18 mouse cellular contexts compared by ENCODE assay signal in genomic region chr7:122701751-122702150, GRCm38 (mm10). TPM values are rescaled to one million over a fixed set of nuclear protein-coding genes. Genes with fewer than 3 reads are reported as not detected.
DNase-seq lines count a peak whose midpoint lies in the region; ATAC-seq and TF ChIP-seq lines count a peak whose summit lies in the region.
"Had no signal": no experiment of that assay in that cellular context is flagged by ENCODE, and none has a peak within 500 bp of the region (broad histone marks: within the 10 kb centered on the region; RNA-seq: fewer than 3 reads in every experiment).

No protein-coding gene starts in this region.

- H3K4me2 ChIP-seq in forebrain, postnatal 0 days (ENCODE audit: low read depth): no peak overlapping the region
- H3K4me2 ChIP-seq in forebrain, embryonic 12.5 days: no peak overlapping the region
- H3K4me2 ChIP-seq in midbrain, postnatal 0 days (ENCODE audit: low read depth, low read length, poor library complexity, severe bottlenecking): no peak overlapping the region
- H3K4me2 ChIP-seq: embryonic facial prominence, embryonic 12.5 days; heart, embryonic 13.5 days; neural tube, embryonic 15.5 days had no signal

- H3K27me3 ChIP-seq in forebrain, postnatal 0 days (ENCODE audit: insufficient read depth, low read length): no peaks in the 10 kb centered on the region
- H3K27me3 ChIP-seq in forebrain, embryonic 12.5 days: no peaks in the 10 kb centered on the region
- H3K27me3 ChIP-seq in midbrain, postnatal 0 days (ENCODE audit: insufficient read depth, low read length): no peaks in the 10 kb centered on the region
- H3K27me3 ChIP-seq in midbrain, embryonic 10.5 days (ENCODE audit: low read depth, poor library complexity, severe bottlenecking): no peaks in the 10 kb centered on the region
- H3K27me3 ChIP-seq: embryonic facial prominence, embryonic 12.5 days; neural tube, embryonic 15.5 days had no signal

- no peak for TF ChIP-seq CTCF in forebrain, postnatal 0 days (IDR thresholded peaks at IDR 0.05; ENCODE audit: low read depth)
- TF ChIP-seq CTCF in midbrain, postnatal 0 days (IDR thresholded peaks at IDR 0.05): no peak

- intact Hi-C loops in left cerebral cortex, postnatal 10 days (cut with DNase I): no loop called here

- 52% methylated on average over 5 of the region's 5 CpGs for WGBS in forebrain, postnatal 0 days
- WGBS in forebrain, embryonic 12.5 days: 79% methylated on average over 5 of the region's 5 CpGs
- 78% methylated on average over 5 of the region's 5 CpGs for WGBS in midbrain, postnatal 0 days
- 82% methylated on average over 5 of the region's 5 CpGs for WGBS in midbrain, embryonic 10.5 days

- H3K27ac ChIP-seq in forebrain, postnatal 0 days (ENCODE audit: low read depth, low read length): no peak overlapping the region
- H3K27ac ChIP-seq in forebrain, embryonic 12.5 days: no peak overlapping the region
- no peak overlapping the region for H3K27ac ChIP-seq in midbrain, postnatal 0 days (ENCODE audit: low read depth, low read length)
- H3K27ac ChIP-seq in midbrain, embryonic 10.5 days (replicated peaks): no peak overlapping the region
- H3K27ac ChIP-seq: embryonic facial prominence, embryonic 12.5 days; heart, embryonic 13.5 days; neural tube, embryonic 15.5 days had no signal

- H3K9me3 ChIP-seq in forebrain, postnatal 0 days (ENCODE audit: low read length): no peaks in the 10 kb centered on the region
- H3K9me3 ChIP-seq in forebrain, embryonic 12.5 days: no peaks in the 10 kb centered on the region
- H3K9me3 ChIP-seq in midbrain, postnatal 0 days (ENCODE audit: low read length): no peaks in the 10 kb centered on the region
- H3K9me3 ChIP-seq in midbrain, embryonic 10.5 days (replicated peaks): no peaks in the 10 kb centered on the region
- H3K9me3 ChIP-seq: embryonic facial prominence, embryonic 12.5 days; heart, embryonic 13.5 days; neural tube, embryonic 15.5 days had no signal

- peak; percentile 43; the same call in 1 of the 2 replicates for ATAC-seq in forebrain, postnatal 0 days
- no peak for ATAC-seq in forebrain, embryonic 12.5 days (ENCODE audit: low FRiP score)
- ATAC-seq in midbrain, postnatal 0 days (ENCODE audit: low FRiP score): no peak
- ATAC-seq: inflammation-experienced regulatory T-cells, adult 6 months had no signal

- no peak overlapping the region for H3K9ac ChIP-seq in forebrain, postnatal 0 days
- H3K9ac ChIP-seq in forebrain, embryonic 12.5 days: no peak overlapping the region
- no peak overlapping the region for H3K9ac ChIP-seq in midbrain, postnatal 0 days (replicated peaks; ENCODE audit: low read length, poor library complexity, severe bottlenecking)
- H3K9ac ChIP-seq: embryonic facial prominence, embryonic 12.5 days; heart, embryonic 13.5 days; neural tube, embryonic 15.5 days had no signal

- DNase-seq in forebrain, postnatal 0 days: peak; percentile 24
- DNase-seq in midbrain, postnatal 0 days (ENCODE audit: low spot score): peak; percentile 44
- DNase-seq in midbrain, embryonic 10.5 days (ENCODE audit: low spot score): no peak
- DNase-seq in left cerebral cortex, postnatal 10 days (ENCODE audit: extremely low spot score in 1 of 2, low spot score in 2 of 2): peak; percentile 31 to 41
- DNase-seq in telencephalon, adult 2 months (ENCODE audit: low read depth, low spot score): peak; percentile 67
- DNase-seq in neural tube, embryonic 10.5 days (ENCODE audit: extremely low spot score, low spot score): no peak
- DNase-seq in adrenal gland, postnatal 10 days: no peak
- DNase-seq: kidney, postnatal 25 days; midbrain, embryonic 14.5 days had no signal

- no peaks in the 10 kb centered on the region for H3K4me1 ChIP-seq in forebrain, postnatal 0 days (ENCODE audit: insufficient read depth)
- no peaks in the 10 kb centered on the region for H3K4me1 ChIP-seq in forebrain, embryonic 12.5 days
- no peaks in the 10 kb centered on the region for H3K4me1 ChIP-seq in midbrain, postnatal 0 days (ENCODE audit: insufficient read depth, low read length)
- no peaks in the 10 kb centered on the region for H3K4me1 ChIP-seq in midbrain, embryonic 10.5 days
- H3K4me1 ChIP-seq: embryonic facial prominence, embryonic 12.5 days; heart, embryonic 13.5 days; neural tube, embryonic 15.5 days had no signal

- H3K4me3 ChIP-seq in forebrain, postnatal 0 days (ENCODE audit: low read depth, low read length): no peak overlapping the region
- H3K4me3 ChIP-seq in forebrain, embryonic 12.5 days (replicated peaks): no peak overlapping the region
- no peak overlapping the region for H3K4me3 ChIP-seq in midbrain, postnatal 0 days (ENCODE audit: low read depth, low read length)
- no peak overlapping the region for H3K4me3 ChIP-seq in midbrain, embryonic 10.5 days
- H3K4me3 ChIP-seq: embryonic facial prominence, embryonic 12.5 days; heart, embryonic 13.5 days; neural tube, embryonic 15.5 days had no signal

- H3K36me3 ChIP-seq in forebrain, postnatal 0 days (ENCODE audit: insufficient read depth): no peaks in the 10 kb centered on the region
- no peaks in the 10 kb centered on the region for H3K36me3 ChIP-seq in forebrain, embryonic 12.5 days (replicated peaks)
- no peaks in the 10 kb centered on the region for H3K36me3 ChIP-seq in midbrain, postnatal 0 days (ENCODE audit: insufficient read depth, low read length)
- H3K36me3 ChIP-seq in midbrain, embryonic 10.5 days: no peaks in the 10 kb centered on the region
- H3K36me3 ChIP-seq: embryonic facial prominence, embryonic 12.5 days; heart, embryonic 13.5 days; neural tube, embryonic 15.5 days had no signal

RNA-seq across cellular contexts. Expression of gene Cacng3, which starts 31.5 kb away (rescaled TPM):
- 8.2 and 12.6 TPM in 2 replicates for total RNA-seq in forebrain, postnatal 0 days (2014; rRNA removed)
- polyA plus RNA-seq in forebrain, postnatal 0 days (2015; fragmentation: Nextera tagmentation; extraction: Ambion mirVana): 17.1 and 28.2 TPM in 2 replicates
- polyA plus RNA-seq in forebrain, embryonic 12.5 days (2016; fragmentation: Nextera tagmentation; extraction: Ambion mirVana): 2.0 and 2.1 TPM in 2 replicates
- total RNA-seq in midbrain, postnatal 0 days (2014; rRNA removed): 20.9 and 29.5 TPM in 2 replicates
- 37.1 and 43.1 TPM in 2 replicates for polyA plus RNA-seq in midbrain, postnatal 0 days (2015; fragmentation: Nextera tagmentation; extraction: Ambion mirVana)
- polyA plus RNA-seq in midbrain, embryonic 10.5 days (2016; fragmentation: Nextera tagmentation; extraction: Ambion mirVana): 0.74 and 0.96 TPM in 2 replicates
- total RNA-seq in left cerebral cortex, postnatal 10 days (2021): 100 to 1,000 TPM; 124 to 129 TPM
- 1 to 10 TPM; 1.5 to 4.6 TPM for total RNA-seq in adrenal gland, postnatal 10 days (2021)
- total RNA-seq: liver, adult 2 months; MEL had no signal
- polyA plus RNA-seq: embryonic facial prominence, embryonic 12.5 days; inflammation-experienced regulatory T-cells, adult 6 months; liver, adult 2 months; small intestine, adult 2 months; testis, adult 2 months had no signal

Comparison
In these comparisons a context has a peak if more than half of its experiments do, and no peak if none do; other contexts are left out.
1. DNase-seq: peak in forebrain, postnatal 0 days (single experiment), midbrain, postnatal 0 days (single experiment), left cerebral cortex, postnatal 10 days (2 of 2) and telencephalon, adult 2 months (single experiment); none in midbrain, embryonic 10.5 days (single experiment), neural tube, embryonic 10.5 days (single experiment) and adrenal gland, postnatal 10 days (single experiment).